Mouse (Mus musculus) stomach, embryonic 14.5 days (tissue): ENCODE measurements around the gene Mrtfb. TPM values are rescaled to one million over a fixed set of nuclear protein-coding genes. Genes with fewer than 3 reads are reported as not detected.

Experiments
- ATAC-seq: fragments of 200-750 bp; cut with Nextera tagmentation; 2 replicates; pipeline ENCODE4 v1.8.0; 2017; ENCODE audit warnings: low read depth, moderate TSS enrichment; ENCODE audit not compliant: insufficient number of reproducible peaks, insufficient read depth, low FRiP score
- H3K27ac ChIP-seq: fragments of 300-500 bp; sonication (generic); 2 replicates; pipeline ENCODE4 v1.5.1; 2014; ENCODE audit warnings: mild to moderate bottlenecking, low read length, moderate library complexity, mixed read lengths
- H3K27me3 ChIP-seq: fragments of 300-500 bp; sonication (generic); 2 replicates; pipeline ENCODE4 v1.6.1; 2014; ENCODE audit warnings: low read length, control low read depth, mixed read lengths; ENCODE audit not compliant: control insufficient read depth, insufficient read depth
- H3K36me3 ChIP-seq: fragments of 300-500 bp; sonication (generic); 2 replicates; pipeline ENCODE4 v1.6.1; 2014; ENCODE audit warnings: mild to moderate bottlenecking, control low read depth, low read length, moderate library complexity, mixed read lengths; ENCODE audit not compliant: control insufficient read depth, insufficient read depth
- H3K4me1 ChIP-seq: fragments of 300-500 bp; sonication (generic); 2 replicates; pipeline ENCODE4 v1.6.1; 2014; ENCODE audit warnings: low read length, control low read depth, mixed read lengths; ENCODE audit not compliant: control insufficient read depth, insufficient read depth
- H3K4me2 ChIP-seq: fragments of 300-500 bp; sonication (generic); replicated peaks from 2 replicates; pipeline ENCODE4 v1.6.1; 2014; ENCODE audit warnings: low read depth, low read length, control low read depth
- H3K4me3 ChIP-seq: fragments of 300-500 bp; sonication (generic); 2 replicates; pipeline ENCODE4 v1.5.1; 2014; ENCODE audit warnings: low read depth, low read length, control low read depth
- H3K9ac ChIP-seq: fragments of 300-500 bp; sonication (generic); replicated peaks from 2 replicates; pipeline ENCODE4 v1.6.1; 2014; ENCODE audit warnings: low read depth, mild to moderate bottlenecking, control low read depth, low read length, moderate library complexity, mixed read lengths
- H3K9me3 ChIP-seq: fragments of 300-500 bp; sonication (generic); 2 replicates; pipeline ENCODE4 v1.6.1; 2016; ENCODE audit warnings: low read depth, low read length, control low read depth; ENCODE audit not compliant: control insufficient read depth
- WGBS: fragments of 180-500 bp; shearing (Covaris S2); extraction: QIAGEN DNeasy Blood & Tissue Kit; methylation state at CpG from one replicate; pipeline ENCODE4 v1.1.7; 2014; 5-methylcytosine and 5-hydroxymethylcytosine counted together
- polyA plus RNA-seq: library from polyadenylated mRNA; unstranded; fragments of >200 nt; fragmentation: Nextera tagmentation; extraction: Ambion mirVana; gene quantifications from 2 replicates; pipeline ENCODE4 v1.2.1, GENCODE M21; 2014

Gene Mrtfb
- polyA plus RNA-seq, 1 experiment from 2014 or later, result 33.3 TPM

DNA sequence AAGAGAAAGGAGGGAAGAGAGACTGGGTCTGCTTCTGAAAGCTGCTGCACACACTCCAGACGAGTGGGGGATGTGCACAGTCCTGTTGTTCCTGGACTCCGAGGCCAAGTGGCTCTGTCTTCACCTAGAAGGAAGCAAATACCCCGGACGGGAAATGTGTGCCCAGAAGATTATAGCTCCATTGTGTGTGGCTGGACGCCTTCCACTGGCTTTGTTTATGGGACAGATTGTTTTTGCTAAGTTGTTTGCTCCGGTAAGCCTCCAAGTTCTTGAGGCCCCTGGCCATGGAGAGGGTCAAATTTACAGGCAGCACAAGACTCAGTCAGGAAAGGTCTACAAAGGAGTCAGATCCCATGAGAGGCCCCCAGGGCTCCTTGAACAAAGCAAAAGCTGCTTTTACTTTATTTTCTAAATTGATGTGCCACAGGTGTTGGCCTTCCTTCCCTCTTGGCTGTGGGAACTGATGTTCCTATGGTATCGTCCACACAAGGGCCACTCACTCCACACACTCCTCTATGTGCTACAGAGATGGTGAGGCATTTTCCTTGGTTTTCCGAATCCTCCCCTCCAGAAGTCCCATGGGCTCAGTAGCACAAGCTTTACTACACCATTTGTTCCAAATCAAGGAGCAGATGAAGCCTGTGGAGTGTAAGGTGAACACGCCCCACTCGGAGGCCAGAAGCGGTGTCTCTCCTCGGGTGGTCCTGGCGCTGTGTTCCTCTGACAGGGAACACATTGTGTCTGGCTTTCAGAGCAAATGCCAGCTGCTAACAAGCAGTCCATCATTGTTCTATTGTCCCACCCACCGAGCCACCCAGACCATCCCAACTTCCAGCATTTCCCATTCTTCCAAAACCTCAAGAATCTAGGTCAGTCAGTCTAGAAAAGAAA, 23.1 kb upstream of the Mrtfb start:
- WGBS, result 40% methylated on average over 14 of the region's 14 CpGs
- peak overlapping the region; percentile 10; the same call in 1 of the 2 replicates for H3K27ac ChIP-seq
- H3K4me1 ChIP-seq, result peaks cover 9% of the 10 kb centered on the region; the same call in 1 of the 2 replicates
- H3K4me3 ChIP-seq, result no peak overlapping the region
- H3K9ac ChIP-seq, result no peak overlapping the region
- no peaks in the 10 kb centered on the region for H3K9me3 ChIP-seq
- H3K36me3 ChIP-seq, result no peaks in the 10 kb centered on the region
- no peak overlapping the region for H3K4me2 ChIP-seq
- no peaks in the 10 kb centered on the region for H3K27me3 ChIP-seq
- ATAC-seq, result no peak

DNA sequence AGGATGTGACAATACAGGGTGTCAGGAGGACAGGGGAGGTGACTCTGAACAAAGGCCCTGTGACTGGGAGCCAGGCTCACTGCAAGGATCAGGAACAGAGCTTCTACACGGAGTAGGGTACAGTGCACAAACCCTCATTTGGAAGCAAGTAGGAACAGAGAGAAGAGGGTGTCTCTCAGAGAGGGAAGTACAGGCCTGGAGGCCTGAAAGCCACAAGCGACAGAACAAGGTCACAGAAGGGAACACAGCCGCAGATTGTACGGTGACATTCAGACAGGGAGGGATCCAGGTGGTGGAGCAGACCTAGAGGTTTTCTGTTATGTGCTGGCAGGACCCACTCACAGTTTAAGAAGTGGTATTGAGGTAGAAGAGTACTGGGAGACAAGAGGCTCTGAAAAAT, 17.2 kb upstream of the Mrtfb start:
- Histone ChIP-seq H3K36me3 (no peaks in the 10 kb centered on the region), H3K9me3 (no peaks in the 10 kb centered on the region), H3K9ac (no peak overlapping the region), H3K4me2 (no peak overlapping the region), H3K4me1 (no peaks in the 10 kb centered on the region), H3K27ac (no peak overlapping the region), H3K4me3 (no peak overlapping the region), H3K27me3 (no peaks in the 10 kb centered on the region)
- WGBS, result 80% methylated on average over 4 of the region's 4 CpGs
- ATAC-seq, result no peak

DNA sequence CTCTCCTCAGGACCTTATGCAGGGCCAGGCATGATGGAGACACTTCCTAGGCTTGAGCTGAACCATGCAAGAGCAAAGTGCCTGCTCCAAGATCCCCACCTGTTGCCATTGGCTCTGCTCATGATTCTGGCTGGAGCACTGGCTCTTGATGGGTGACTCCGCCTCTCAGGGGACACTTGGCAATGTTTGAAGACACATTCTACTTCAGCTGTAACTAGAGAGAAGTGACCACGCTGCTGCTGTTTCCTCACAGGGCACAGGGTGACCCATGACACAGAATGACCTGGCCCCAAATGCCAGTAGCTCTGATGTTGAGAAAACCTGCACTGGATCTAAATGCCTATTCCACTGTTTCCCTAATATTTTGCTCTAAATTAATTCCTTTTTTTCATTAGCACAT, 16.7 kb upstream of the Mrtfb start:
- Histone ChIP-seq H3K27ac (no peak overlapping the region), H3K36me3 (no peaks in the 10 kb centered on the region), H3K4me2 (no peak overlapping the region), H3K9me3 (no peaks in the 10 kb centered on the region), H3K4me3 (no peak overlapping the region), H3K27me3 (no peaks in the 10 kb centered on the region), H3K4me1 (no peaks in the 10 kb centered on the region), H3K9ac (no peak overlapping the region)
- WGBS, result 66% methylated on average over 2 of the region's 2 CpGs
- no peak for ATAC-seq

DNA sequence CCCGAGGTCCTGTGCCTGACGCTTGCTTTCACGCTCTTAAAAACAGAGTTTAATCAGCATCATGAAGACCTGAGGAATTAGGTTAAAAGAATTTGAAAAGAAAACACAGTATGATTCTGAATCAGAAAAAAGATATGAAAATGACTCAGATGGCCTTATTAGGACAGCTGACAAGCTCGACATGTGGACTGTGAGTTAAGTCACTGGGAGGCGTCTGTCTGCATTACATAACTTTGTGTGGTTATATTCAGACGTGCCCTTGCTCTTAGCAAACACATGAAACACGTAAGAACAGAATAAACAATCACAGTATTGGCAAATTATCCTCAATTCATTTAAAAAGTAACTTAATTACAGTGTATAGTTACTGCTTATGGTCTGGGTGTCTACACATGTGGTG, 16.0 kb upstream of the Mrtfb start:
- Histone ChIP-seq H3K4me1 (no peaks in the 10 kb centered on the region), H3K27ac (no peak overlapping the region), H3K27me3 (no peaks in the 10 kb centered on the region), H3K9ac (no peak overlapping the region), H3K4me2 (no peak overlapping the region), H3K36me3 (no peaks in the 10 kb centered on the region), H3K9me3 (no peaks in the 10 kb centered on the region), H3K4me3 (no peak overlapping the region)
- 51% methylated on average over 7 of the region's 7 CpGs for WGBS
- no peak for ATAC-seq

DNA sequence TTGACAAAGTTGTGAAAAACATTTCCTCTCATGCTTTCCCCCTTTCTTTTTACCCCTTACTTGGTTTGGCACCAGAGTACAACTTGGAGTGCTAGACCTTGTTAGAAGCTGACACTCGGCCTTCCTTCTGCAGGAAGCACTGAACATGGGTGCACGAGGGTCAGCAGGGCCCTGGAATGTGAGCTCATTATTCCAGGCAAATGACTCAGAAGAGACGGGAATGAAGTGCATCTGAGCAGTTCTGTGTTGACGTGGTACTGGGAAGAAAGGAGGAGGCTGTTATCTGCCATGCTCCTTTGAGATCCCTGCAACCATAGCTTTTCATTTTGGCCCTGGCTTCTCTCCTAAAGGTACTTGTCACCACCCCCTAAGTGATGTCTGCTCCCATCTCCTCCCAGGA, 10.6 kb upstream of the Mrtfb start:
- H3K9me3 ChIP-seq, result no peaks in the 10 kb centered on the region
- no peaks in the 10 kb centered on the region for H3K36me3 ChIP-seq
- no peaks in the 10 kb centered on the region for H3K4me1 ChIP-seq
- 29% methylated on average over 4 of the region's 4 CpGs for WGBS
- no peak overlapping the region for H3K9ac ChIP-seq
- no peak overlapping the region for H3K27ac ChIP-seq
- no peak overlapping the region for H3K4me2 ChIP-seq
- H3K27me3 ChIP-seq, result no peaks in the 10 kb centered on the region
- H3K4me3 ChIP-seq, result no peak overlapping the region
- no peak for ATAC-seq

DNA sequence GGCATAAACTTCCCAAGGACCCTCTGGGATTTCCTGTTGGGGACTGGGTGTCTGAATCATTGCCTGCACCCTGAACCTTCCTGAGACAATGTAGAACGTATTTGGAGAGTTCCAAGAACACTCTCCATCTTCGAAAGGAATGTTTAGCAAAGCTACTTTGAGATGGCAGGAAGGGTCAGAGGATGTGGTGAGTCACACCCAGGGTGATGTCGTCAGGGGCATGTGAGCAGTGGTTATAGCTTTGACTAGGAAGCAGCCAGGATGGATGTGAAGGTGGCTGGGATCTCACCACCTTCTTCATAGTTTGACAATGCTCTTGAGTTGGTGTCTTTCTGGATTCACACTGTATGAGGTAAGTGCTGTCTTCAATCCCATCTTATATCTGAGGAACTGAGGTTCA, 9.4 kb upstream of the Mrtfb start:
- Histone ChIP-seq H3K9ac (no peak overlapping the region), H3K4me1 (no peaks in the 10 kb centered on the region), H3K4me2 (no peak overlapping the region), H3K9me3 (no peaks in the 10 kb centered on the region), H3K27me3 (no peaks in the 10 kb centered on the region), H3K27ac (no peak overlapping the region), H3K4me3 (no peak overlapping the region), H3K36me3 (no peaks in the 10 kb centered on the region)
- 58% methylated on average over 3 of the region's 3 CpGs for WGBS
- ATAC-seq, result no peak

DNA sequence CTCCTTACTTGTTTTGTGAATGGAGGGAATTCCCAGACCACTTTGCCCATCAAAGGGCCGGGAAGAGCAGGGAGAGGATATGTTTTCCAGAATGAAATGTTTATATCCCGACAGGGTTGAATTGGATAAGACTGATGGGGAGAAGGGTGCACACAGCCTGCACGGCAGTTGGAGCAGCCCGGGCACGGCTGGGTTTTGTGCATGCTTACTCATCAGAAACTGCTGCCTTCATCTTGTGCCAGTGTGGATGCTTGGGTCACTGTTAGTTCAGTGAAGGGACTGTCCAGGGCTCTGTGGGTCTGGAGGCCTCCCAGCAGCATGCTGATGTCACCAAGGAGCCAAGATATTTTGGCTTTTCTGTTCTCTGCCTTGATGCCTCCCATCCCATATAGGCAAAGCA, 6.2 kb upstream of the Mrtfb start:
- no peaks in the 10 kb centered on the region for H3K27me3 ChIP-seq

DNA sequence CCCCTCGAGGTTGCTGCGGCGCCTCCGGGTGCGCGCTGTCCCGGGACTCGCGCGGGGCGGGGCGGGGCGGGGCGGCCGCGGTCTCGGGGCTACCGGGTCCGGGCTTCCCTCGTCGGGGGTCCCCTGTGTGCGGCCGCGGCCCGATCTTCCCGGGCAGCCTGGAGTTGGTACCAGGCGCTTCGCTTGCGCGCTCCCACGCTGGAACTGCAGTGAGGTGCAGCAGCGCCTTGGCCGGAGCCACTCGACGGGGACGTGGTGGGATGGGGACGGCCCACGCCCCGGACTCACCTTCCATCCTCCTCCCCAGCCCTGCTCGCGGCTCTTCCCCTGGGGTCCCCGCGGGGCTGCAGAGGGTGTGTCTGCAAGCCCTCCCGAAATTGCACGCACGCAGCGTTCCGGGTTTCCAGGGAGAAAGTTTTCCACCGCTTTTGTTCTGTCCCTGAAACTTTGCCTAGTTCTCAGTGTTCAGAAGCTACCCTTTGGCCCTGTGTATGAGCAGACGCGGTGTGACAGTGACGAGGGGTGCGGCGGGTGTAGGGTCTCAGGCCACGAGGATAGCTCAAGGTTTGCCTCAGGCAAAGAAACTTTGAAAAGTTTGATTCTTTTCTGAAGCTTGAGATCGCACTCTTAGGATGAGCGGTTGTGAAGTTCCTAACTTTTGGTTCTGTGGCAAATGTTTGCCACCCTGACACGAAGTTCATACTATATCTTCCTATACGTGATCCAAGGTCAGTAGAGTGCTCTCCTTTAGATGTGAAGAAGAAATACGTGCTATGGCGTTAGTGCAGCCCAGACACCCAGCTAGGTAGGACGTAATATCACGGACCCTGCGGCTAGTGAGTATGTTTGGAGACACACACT, 616 bp downstream of the Mrtfb start:
- peaks cover 17% of the 10 kb centered on the region; the same call in 1 of the 2 replicates for H3K4me1 ChIP-seq
- peak; percentile 66 for ATAC-seq
- H3K27ac ChIP-seq, result peak overlapping the region; percentile 84
- peak overlapping the region; percentile 89 for H3K4me3 ChIP-seq
- H3K4me2 ChIP-seq, result peak overlapping the region; percentile 66
- no peaks in the 10 kb centered on the region for H3K27me3 ChIP-seq
- H3K9ac ChIP-seq, result peak overlapping the region; percentile 90
- WGBS, result 4% methylated on average over 58 of the region's 64 CpGs
- no peaks in the 10 kb centered on the region for H3K36me3 ChIP-seq
- H3K9me3 ChIP-seq, result no peaks in the 10 kb centered on the region

More for the DNA sequence above, 6.2 kb upstream of the Mrtfb start:
- Histone ChIP-seq H3K9ac (no peak overlapping the region), H3K9me3 (no peaks in the 10 kb centered on the region), H3K4me3 (no peak overlapping the region), H3K27ac (no peak overlapping the region), H3K4me1 (no peaks in the 10 kb centered on the region), H3K36me3 (no peaks in the 10 kb centered on the region), H3K4me2 (no peak overlapping the region)
- ATAC-seq, result no peak
- WGBS, result 38% methylated on average over 5 of the region's 5 CpGs
